Mouse (Mus musculus) thymus, adult 2 months (tissue): ENCODE data around the gene Gm5938. TPM values are rescaled to one million over a fixed set of nuclear protein-coding genes. Genes with fewer than 3 reads are reported as not detected.

Source experiments
- DNase-seq: peaks from one replicate; pipeline ENCODE4 v3.0.0; 2021
- H3K27ac ChIP-seq: fragments of 200-500 bp; 2 replicates; pipeline ENCODE4 v1.5.1; 2012; ENCODE audit warnings: low read length, control low read depth; ENCODE audit not compliant: control insufficient read depth, insufficient read depth
- H3K27me3 ChIP-seq: fragments of 200-500 bp; 2 replicates; pipeline ENCODE4 v1.6.1; 2012; ENCODE audit warnings: mild to moderate bottlenecking, low read length, moderate library complexity, mixed read lengths; ENCODE audit not compliant: control insufficient read depth, insufficient read depth
- H3K36me3 ChIP-seq: fragments of 200-500 bp; 2 replicates; pipeline ENCODE4 v1.6.1; 2012; ENCODE audit warnings: mild to moderate bottlenecking, low read length, moderate library complexity; ENCODE audit not compliant: control insufficient read depth, insufficient read depth
- H3K4me1 ChIP-seq: fragments of 200-500 bp; replicated peaks from 2 replicates; pipeline ENCODE4 v1.6.1; 2012; ENCODE audit warnings: low read length; ENCODE audit not compliant: control insufficient read depth, insufficient read depth
- H3K4me3 ChIP-seq: fragments of 200-500 bp; 2 replicates; pipeline ENCODE4 v1.5.1; 2012; ENCODE audit warnings: mild to moderate bottlenecking, low read length, control low read depth, moderate library complexity; ENCODE audit not compliant: control insufficient read depth, insufficient read depth
- CTCF ChIP-seq: fragments of 200-500 bp; IDR thresholded peaks from 2 replicates; pipeline ENCODE4 v1.5.1; 2012; ENCODE audit warnings: mild to moderate bottlenecking, control low read depth, low read length, moderate library complexity, borderline replicate concordance; ENCODE audit not compliant: control insufficient read depth, poor library complexity, insufficient read depth; ENCODE audit errors: extremely low read depth
- POLR2A ChIP-seq: fragments of 200-500 bp; IDR thresholded peaks from 2 replicates; pipeline ENCODE4 v1.6.1; 2012; ENCODE audit warnings: mild to moderate bottlenecking, low read length, control low read depth, moderate library complexity; ENCODE audit not compliant: control insufficient read depth, poor library complexity, insufficient read depth; ENCODE audit errors: extremely low read depth
- WGBS: fragments of 180-500 bp; shearing (Covaris S2); methylation state at CpG from one replicate; pipeline ENCODE4 v1.1.7; 2018; 5-methylcytosine and 5-hydroxymethylcytosine counted together
- polyA plus RNA-seq: library from polyadenylated mRNA; depleted of rRNA; stranded (reverse); fragments of >200 nt; gene quantifications from 2 replicates; pipeline ENCODE4 v1.2.3, GENCODE M21; 2012; rRNA removed

The Gm5938 gene
- polyA plus RNA-seq = not detected in 2 replicates

DNA sequence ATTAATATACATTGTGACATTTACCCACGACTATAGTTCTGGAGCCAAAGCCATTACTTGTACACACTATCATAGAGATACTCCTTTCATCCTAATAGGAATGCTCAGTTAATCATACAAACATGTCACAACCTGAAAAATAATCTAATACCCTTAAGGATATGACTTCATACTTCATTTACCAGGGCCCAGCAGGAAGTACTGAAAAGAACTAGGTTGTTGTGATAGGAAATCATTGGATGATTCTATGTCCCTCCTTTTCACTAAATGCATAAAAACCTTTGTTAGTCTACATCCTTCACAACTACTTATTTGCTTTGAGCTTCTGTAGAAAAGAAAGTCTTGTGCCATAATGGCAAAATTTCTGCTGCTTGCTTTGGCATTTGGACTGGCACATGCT lies at the start of gene Gm5938:
Gene Gm5938, plus strand, starts transcription at position 301 of the 400 bp plus-strand sequence.
- TF ChIP-seq POLR2A (no peak), CTCF (no peak)
- Histone ChIP-seq H3K4me3 (no peak within 1 kb of the TSS), H3K27ac (no peak within 1 kb of the TSS), H3K4me1 (no peaks in the 10 kb centered on the region), H3K27me3 (no peaks in the 10 kb centered on the region), H3K36me3 (no peaks in the 10 kb centered on the region)
- 52% methylated on average over 1 of the region's 1 CpGs for WGBS
- DNase-seq = no peak

DNA sequence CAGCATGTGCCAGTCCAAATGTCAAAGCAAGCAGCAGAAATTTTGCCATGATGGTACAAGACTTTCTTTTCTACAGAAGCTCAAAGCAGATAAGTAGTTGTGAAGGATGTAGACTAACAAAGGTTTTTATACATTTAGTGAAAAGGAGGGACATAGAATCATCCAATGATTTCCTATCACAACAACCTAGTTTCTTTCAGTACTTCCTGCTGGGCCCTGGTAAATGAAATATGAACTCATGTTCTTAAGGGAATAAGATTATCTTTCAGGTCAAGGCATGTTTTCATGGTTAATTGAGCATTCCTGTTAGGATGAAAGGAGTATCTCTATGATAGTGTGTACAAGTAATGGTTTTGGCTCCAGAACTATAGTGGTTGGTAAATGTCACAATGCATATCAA lies 34.0 kb upstream of the Gm5938 start, which contains the start of gene Obp1a:
Gene Obp1a, minus strand, starts transcription at position 101 of the 400 bp plus-strand sequence.
- no peaks in the 10 kb centered on the region for H3K27me3 ChIP-seq
- H3K4me3 ChIP-seq = no peak within 1 kb of the TSS
- H3K36me3 ChIP-seq = no peaks in the 10 kb centered on the region
- no peak for DNase-seq
- TF ChIP-seq POLR2A (no peak), CTCF (no peak)
- H3K27ac ChIP-seq = no peak within 1 kb of the TSS
- no peaks in the 10 kb centered on the region for H3K4me1 ChIP-seq

Other genes starting within 250 kb of the Gm5938 start
- not detected in 2 replicates for gene 5430402E10Rik, start 200.4 kb upstream of the Gm5938 start, polyA plus RNA-seq
- not detected in 2 replicates for gene Obp1a, start 34.1 kb upstream of the Gm5938 start, polyA plus RNA-seq
- gene Obp1b, start 61.3 kb downstream of the Gm5938 start, polyA plus RNA-seq = not detected in 2 replicates
- not detected in 2 replicates for gene Gm14743, start 120.5 kb downstream of the Gm5938 start, polyA plus RNA-seq
- not detected in 2 replicates for gene 4930480E11Rik, start 244.2 kb downstream of the Gm5938 start, polyA plus RNA-seq